Comparison of ENCODE assay signal across 24 mouse cellular contexts in genomic region chr3:51316876-51317275, GRCm38 (mm10). TPM values are rescaled to one million over a fixed set of nuclear protein-coding genes. Genes with fewer than 3 reads are reported as not detected.
DNase-seq lines count a peak whose midpoint lies in the region; ATAC-seq and TF ChIP-seq lines count a peak whose summit lies in the region.
"Had no signal": no experiment of that assay in that cellular context is flagged by ENCODE, and none has a peak within 500 bp of the region (broad histone marks: within the 10 kb centered on the region; RNA-seq: fewer than 3 reads in every experiment).

No protein-coding gene starts in this region.

- no peak for TF ChIP-seq EP300 in lung, postnatal 0 days (IDR thresholded peaks at IDR 0.05)

- peaks cover 3% of the 10 kb centered on the region for H3K4me1 ChIP-seq in heart, embryonic 11.5 days (ENCODE audit: control insufficient read depth, insufficient read depth, low read length)
- no peaks in the 10 kb centered on the region; the same call in 1 of the 2 replicates for H3K4me1 ChIP-seq in lung, postnatal 0 days (ENCODE audit: insufficient read depth, low read depth, low read length)
- H3K4me1 ChIP-seq: embryonic facial prominence, embryonic 12.5 days; forebrain, embryonic 13.5 days; forebrain, embryonic 15.5 days had no signal

- no peak overlapping the region for H3K4me2 ChIP-seq in heart, embryonic 11.5 days
- no peak overlapping the region for H3K4me2 ChIP-seq in lung, postnatal 0 days (replicated peaks; ENCODE audit: low read depth, low read length)
- H3K4me2 ChIP-seq: embryonic facial prominence, embryonic 12.5 days; forebrain, embryonic 13.5 days; forebrain, embryonic 15.5 days had no signal

- WGBS in heart, embryonic 11.5 days (ENCODE audit: insufficient replicate concordance): 73% methylated on average over 10 of the region's 10 CpGs
- WGBS in lung, postnatal 0 days: 71% methylated on average over 10 of the region's 10 CpGs

- DNase-seq in heart, adult 11 months: peak; percentile 79
- DNase-seq in heart, adult 8-10 months (ENCODE audit: low spot score): no peak
- DNase-seq in heart, adult 18-20 months: no peak
- peak; percentile 18 for DNase-seq in lung, postnatal 0 days (ENCODE audit: low spot score)
- no peak for DNase-seq in lung, postnatal 36 days
- DNase-seq: adrenal gland, adult 8-10 months; adrenal gland, postnatal 14 days; adrenal gland, postnatal 36 days; B cell, adult 2 months; cerebellum, adult 11-12 months; cerebellum, adult 2 months; cerebellum, adult 9-10 months; cerebellum, postnatal 10 days; cerebellum, postnatal 25 days had no signal

- no peak for ATAC-seq in heart, embryonic 11.5 days (replicated peaks; ENCODE audit: insufficient number of reproducible peaks, low FRiP score, low TSS enrichment)
- ATAC-seq in lung, postnatal 0 days: no peak
- ATAC-seq: activated CD4-positive, CD25-positive, alpha-beta regulatory T cell, adult 4 months; CD4-positive, CD25-positive, alpha-beta regulatory T cell, adult 4 months; forebrain, embryonic 13.5 days; forebrain, embryonic 15.5 days; Patski had no signal

- 0 out of 2 replicates have a peak overlapping the region, but pooled peaks have one; percentile 22 for H3K9ac ChIP-seq in heart, embryonic 11.5 days (ENCODE audit: low read depth, low read length)
- H3K9ac ChIP-seq in lung, postnatal 0 days (replicated peaks; ENCODE audit: low read depth): no peak overlapping the region
- H3K9ac ChIP-seq: embryonic facial prominence, embryonic 12.5 days; forebrain, embryonic 13.5 days; forebrain, embryonic 15.5 days had no signal

- H3K36me3 ChIP-seq in heart, embryonic 11.5 days (ENCODE audit: control insufficient read depth, insufficient read depth, low read length): peaks cover 5% of the 10 kb centered on the region; the same call in 1 of the 2 replicates
- H3K36me3 ChIP-seq in lung, postnatal 0 days (ENCODE audit: insufficient read depth, low read length): 0 out of 2 replicates have a peak, but pooled peaks cover 6% of the 10 kb centered on the region

- no peak for TF ChIP-seq CTCF in lung, postnatal 0 days (IDR thresholded peaks at IDR 0.05)

- H3K9me3 ChIP-seq in heart, embryonic 11.5 days (replicated peaks; ENCODE audit: control insufficient read depth, low read length): no peaks in the 10 kb centered on the region
- H3K9me3 ChIP-seq in lung, postnatal 0 days (ENCODE audit: low read length): no peaks in the 10 kb centered on the region
- H3K9me3 ChIP-seq: embryonic facial prominence, embryonic 10.5 days; embryonic facial prominence, embryonic 12.5 days; forebrain, embryonic 13.5 days; forebrain, embryonic 15.5 days; G1E had no signal

- no peaks in the 10 kb centered on the region for H3K27me3 ChIP-seq in heart, embryonic 11.5 days (ENCODE audit: control insufficient read depth, insufficient read depth, low read length)
- no peaks in the 10 kb centered on the region for H3K27me3 ChIP-seq in lung, postnatal 0 days (replicated peaks; ENCODE audit: insufficient read depth, low read length)
- H3K27me3 ChIP-seq: CH12.LX; embryonic facial prominence, embryonic 12.5 days; forebrain, embryonic 13.5 days; forebrain, embryonic 15.5 days; Patski had no signal

- H3K27ac ChIP-seq in heart, embryonic 11.5 days (ENCODE audit: low read depth, low read length): no peak overlapping the region
- no peak overlapping the region for H3K27ac ChIP-seq in lung, postnatal 0 days (ENCODE audit: low read length)
- H3K27ac ChIP-seq: embryonic facial prominence, embryonic 10.5 days; embryonic facial prominence, embryonic 12.5 days; forebrain, embryonic 13.5 days; forebrain, embryonic 15.5 days had no signal

- H3K4me3 ChIP-seq in heart, embryonic 11.5 days (ENCODE audit: low read depth, low read length): no peak overlapping the region
- H3K4me3 ChIP-seq in lung, postnatal 0 days (ENCODE audit: low read depth, low read length): no peak overlapping the region
- H3K4me3 ChIP-seq: embryonic facial prominence, embryonic 10.5 days; embryonic facial prominence, embryonic 12.5 days; forebrain, embryonic 13.5 days; forebrain, embryonic 15.5 days had no signal

RNA-seq across cellular contexts. Expression of gene Elf2, which starts 23.6 kb away (rescaled TPM):
- 10 to 100 TPM; 40.6 to 52.9 (median 50.9) TPM for total RNA-seq in heart, adult 8-10 months (2022)
- 44.5 and 48.2 TPM in 2 replicates for polyA plus RNA-seq in heart, embryonic 11.5 days (2014; fragmentation: Nextera tagmentation; extraction: Ambion mirVana)
- 10 to 100 TPM; 54.7 to 57.0 TPM for total RNA-seq in heart, adult 18-20 months (2021)
- polyA plus RNA-seq in lung, postnatal 0 days (2015; fragmentation: Nextera tagmentation; extraction: Ambion mirVana): 55.8 and 62.6 TPM in 2 replicates

Comparison
In these comparisons a context has a peak if more than half of its experiments do, and no peak if none do; other contexts are left out.
1. DNase-seq: peak in heart, adult 11 months (single experiment) and lung, postnatal 0 days (single experiment); none in heart, adult 8-10 months (single experiment), heart, adult 18-20 months (0 of 2) and lung, postnatal 36 days (single experiment).